Mouse (Mus musculus) testis, adult 2 months (tissue): ENCODE measurements around the gene Dot1l.

Source experiments
- CTCF ChIP-seq: fragments of 200-500 bp; IDR thresholded peaks from 2 replicates; pipeline ENCODE4 v1.5.1; 2012; ENCODE audit warnings: low read depth, mild to moderate bottlenecking, inconsistent platforms, low read length, moderate library complexity; ENCODE audit not compliant: control insufficient read depth, insufficient read depth, insufficient replicate concordance
- POLR2A ChIP-seq: fragments of 200-500 bp; IDR thresholded peaks from 2 replicates; pipeline ENCODE4 v1.6.1; 2012; ENCODE audit warnings: low read depth, mild to moderate bottlenecking, inconsistent platforms, low read length, moderate library complexity; ENCODE audit not compliant: control insufficient read depth

DNA sequence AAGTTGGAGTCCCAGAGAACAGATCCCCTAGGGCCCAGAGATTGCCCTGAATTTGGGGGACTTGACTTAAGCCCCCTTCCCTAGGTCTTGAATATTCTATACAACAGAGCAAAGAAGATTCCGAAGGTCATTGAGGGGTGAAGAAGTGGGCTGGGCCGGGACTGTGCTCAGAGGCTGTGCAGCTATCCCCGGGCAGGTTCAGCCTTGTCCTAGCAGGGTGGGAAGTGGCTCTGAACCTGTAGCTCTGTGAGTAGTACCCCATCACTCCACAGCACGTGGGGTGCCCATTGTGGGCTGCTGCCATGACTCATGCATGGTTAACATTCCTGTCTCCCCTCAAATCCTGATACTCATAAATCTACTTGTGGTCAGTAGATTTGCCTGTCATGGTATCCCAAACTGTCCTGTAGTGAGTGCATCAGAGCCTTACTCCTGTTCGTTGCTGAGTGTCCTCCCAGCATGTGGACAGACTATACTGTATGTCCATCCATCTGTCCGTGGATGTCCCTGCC is 21.4 kb downstream of the Dot1l start:
- TF ChIP-seq POLR2A, result no peak
- TF ChIP-seq CTCF, result no peak
